Comparison of ENCODE assay signal across 8 mouse cellular contexts in the genomic region with DNA sequence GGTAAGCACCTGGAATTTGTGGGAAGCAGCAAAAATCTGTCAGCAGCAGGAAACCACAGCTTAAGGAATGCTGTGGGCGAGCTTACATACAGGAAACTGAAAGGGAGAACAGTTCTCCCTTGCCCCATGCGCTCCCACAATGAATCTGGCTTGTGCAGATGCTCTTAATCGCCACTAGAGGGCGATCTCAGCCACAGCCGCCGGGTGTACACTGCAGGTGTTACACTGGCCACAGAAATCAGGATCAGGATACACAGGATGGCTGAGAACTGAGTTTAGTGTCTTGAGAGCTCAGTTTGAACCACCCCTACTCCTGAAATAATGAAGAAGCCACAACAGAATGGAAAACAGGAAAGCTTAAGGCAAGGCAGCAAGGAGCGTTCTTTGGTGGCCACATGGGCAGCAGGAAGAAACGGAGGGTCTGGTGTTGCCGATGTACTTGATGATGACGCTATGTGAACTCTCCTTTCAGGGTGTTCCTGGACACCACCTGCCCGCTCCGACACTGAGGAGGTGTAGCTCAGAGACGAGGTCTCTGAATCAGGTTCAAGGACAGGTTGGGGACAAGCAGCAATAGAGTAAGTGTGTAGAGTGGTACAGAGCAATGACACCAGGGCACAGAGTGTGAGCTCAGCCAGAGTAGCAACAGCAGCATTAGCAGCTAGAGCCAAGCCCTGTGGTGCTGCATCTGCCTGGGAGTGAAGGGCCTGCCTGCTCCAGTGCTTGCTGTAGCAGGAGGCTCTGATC. TPM values are rescaled to one million over a fixed set of nuclear protein-coding genes. Genes with fewer than 3 reads are reported as not detected.
DNase-seq lines count a peak whose midpoint lies in the region; ATAC-seq and TF ChIP-seq lines count a peak whose summit lies in the region.

No protein-coding gene starts in this region.

- DNase-seq in cerebellum, postnatal 14 days, result peak; percentile 53 to 63
- DNase-seq in cerebellum, adult 8-10 months, result no peak
- peak; percentile 36 for DNase-seq in ES-E14 (ENCODE audit: low read depth, low spot score)
- peak; percentile 75 for DNase-seq in embryonic facial prominence, embryonic 11.5 days (ENCODE audit: low spot score)
- peak; percentile 28 to 50 for DNase-seq in heart, postnatal 36 days
- DNase-seq in layer of hippocampus, adult 2 months (ENCODE audit: low spot score in 2 of 2), result peak; percentile 42 to 58
- DNase-seq in lung, postnatal 25 days (ENCODE audit: low spot score), result peak; percentile 61
- DNase-seq in splenic B cell, adult 2 months (ENCODE audit: low read depth, low spot score), result peak; percentile 55

- no peak overlapping the region for H3K4me3 ChIP-seq in ES-E14 (ENCODE audit: insufficient read depth in 1 of 2, low read depth in 1 of 2, low read length in 2 of 2, poor library complexity in 1 of 2, severe bottlenecking in 1 of 2)
- no peak overlapping the region for H3K4me3 ChIP-seq in embryonic facial prominence, embryonic 11.5 days (ENCODE audit: low read depth, low read length)
- H3K4me3 ChIP-seq in layer of hippocampus, adult 2 months, result no peak overlapping the region

- 49% methylated on average over 13 of the region's 13 CpGs for WGBS in embryonic facial prominence, embryonic 11.5 days

- peaks cover 19% of the 10 kb centered on the region for H3K36me3 ChIP-seq in ES-E14 (ENCODE audit: control insufficient read depth, insufficient read depth, low read length, poor library complexity, severe bottlenecking)
- no peaks in the 10 kb centered on the region for H3K36me3 ChIP-seq in embryonic facial prominence, embryonic 11.5 days (replicated peaks; ENCODE audit: control insufficient read depth, insufficient read depth, low read depth, low read length)
- no peaks in the 10 kb centered on the region for H3K36me3 ChIP-seq in splenic B cell, adult 2 months (ENCODE audit: control insufficient read depth, insufficient read depth, low read length, poor library complexity, severe bottlenecking)

- no peak overlapping the region for H3K4me2 ChIP-seq in embryonic facial prominence, embryonic 11.5 days (ENCODE audit: low read depth, low read length)

- H3K9me3 ChIP-seq in ES-E14 (ENCODE audit: control insufficient read depth, insufficient read depth, low read depth, low read length), result no peaks in the 10 kb centered on the region
- no peaks in the 10 kb centered on the region for H3K9me3 ChIP-seq in embryonic facial prominence, embryonic 11.5 days (replicated peaks; ENCODE audit: control insufficient read depth, low read length)

- H3K4me1 ChIP-seq in ES-E14 (ENCODE audit: control insufficient read depth in 2 of 2, insufficient read depth in 2 of 2, low read length in 2 of 2, poor library complexity in 1 of 2), result no peaks in the 10 kb centered on the region
- H3K4me1 ChIP-seq in embryonic facial prominence, embryonic 11.5 days (ENCODE audit: control insufficient read depth, insufficient read depth, low read length), result no peaks in the 10 kb centered on the region

- H3K27me3 ChIP-seq in embryonic facial prominence, embryonic 11.5 days (ENCODE audit: control insufficient read depth, insufficient read depth, low read length), result no peaks in the 10 kb centered on the region
- no peaks in the 10 kb centered on the region for H3K27me3 ChIP-seq in splenic B cell, adult 2 months (ENCODE audit: control insufficient read depth, insufficient read depth, low read length, poor library complexity, severe bottlenecking)

- H3K27ac ChIP-seq in ES-E14 (ENCODE audit: insufficient read depth, low read depth, low read length, poor library complexity, severe bottlenecking), result no peak overlapping the region
- H3K27ac ChIP-seq in embryonic facial prominence, embryonic 11.5 days (replicated peaks; ENCODE audit: low read depth, low read length), result no peak overlapping the region
- no peak overlapping the region for H3K27ac ChIP-seq in layer of hippocampus, adult 2 months

- H3K9ac ChIP-seq in ES-E14 (ENCODE audit: insufficient read depth, low read depth, low read length, poor library complexity, severe bottlenecking), result no peak overlapping the region
- H3K9ac ChIP-seq in embryonic facial prominence, embryonic 11.5 days (replicated peaks; ENCODE audit: low read length), result no peak overlapping the region

- peak; percentile 99 for TF ChIP-seq CTCF in layer of hippocampus, adult 2 months (conservative IDR thresholded peaks at IDR 0.05)

- intact Hi-C loops in heart, postnatal 36 days (cut with DNase I), result loop anchor here (1.0 kb wide), 2 partner anchors 79 to 144 kb away; no protein-coding TSS in a partner anchor

- ATAC-seq in embryonic facial prominence, embryonic 11.5 days (replicated peaks; ENCODE audit: insufficient number of reproducible peaks, low FRiP score, low TSS enrichment, low read depth), result peak; percentile 77; the same call in 1 of the 2 replicates

- in situ Hi-C loops in ES-E14 (cut with MboI; ENCODE audit: low sequenced_read_pairs in 2 of 2, unreplicated experiment in 2 of 2), result loop anchor here in 1 of 2 experiments (5.0 kb wide), 1 partner anchor 140 kb away; no protein-coding TSS in a partner anchor

TF ChIP-seq in ES-E14, 5 proteins besides CTCF, POLR2A, EP300 and RAD21:
- TF ChIP-seq ZC3H11A (IDR thresholded peaks at IDR 0.05; ENCODE audit: borderline replicate concordance, low read depth, low read length) (peak; percentile 21; the same call in 1 of the 2 replicates), MAFK (IDR thresholded peaks at IDR 0.05; ENCODE audit: insufficient read depth, low read depth, low read length) (no peak)

RNA-seq across cellular contexts. Expression of a gene that starts 48.3 kb away (rescaled TPM):
- 0.22 and 0.58 TPM in 2 replicates for total RNA-seq in ES-E14 (2012; rRNA removed)
- polyA plus RNA-seq in embryonic facial prominence, embryonic 11.5 days (2014; fragmentation: Nextera tagmentation; extraction: Ambion mirVana), result not detected in 2 replicates
- not detected for total RNA-seq in heart, postnatal 36 days (2021)
- 1 to 10 TPM; 3.1 to 5.1 TPM for total RNA-seq in layer of hippocampus, adult 2 months (2021)

RNA-seq across cellular contexts. Expression of a gene that starts 50.6 kb away (rescaled TPM):
- total RNA-seq in ES-E14 (2012; rRNA removed), result not detected in 2 replicates
- not detected in 2 replicates for polyA plus RNA-seq in embryonic facial prominence, embryonic 11.5 days (2014; fragmentation: Nextera tagmentation; extraction: Ambion mirVana)
- not detected for total RNA-seq in heart, postnatal 36 days (2021)
- not detected for total RNA-seq in layer of hippocampus, adult 2 months (2021)
